ENCODE assay signal across 7 mouse cellular contexts in genomic region chr9:78109656-78110055, GRCm38 (mm10). TPM values are rescaled to one million over a fixed set of nuclear protein-coding genes. Genes with fewer than 3 reads are reported as not detected.
A peak's percentile ranks its signal among the peaks of the same experiment; 100 is the strongest.
DNase-seq lines count a peak whose midpoint lies in the region; ATAC-seq lines count a peak whose summit lies in the region.

No protein-coding gene starts in this region.

- H3K9me3 ChIP-seq in megakaryocyte, embryonic 14.5 days = no peaks in the 10 kb centered on the region
- H3K9me3 ChIP-seq in hindbrain, embryonic 15.5 days = no peaks in the 10 kb centered on the region
- no peaks in the 10 kb centered on the region for H3K9me3 ChIP-seq in midbrain, embryonic 16.5 days (replicated peaks; ENCODE audit: control insufficient read depth, low read length, poor library complexity, severe bottlenecking)

- H3K4me2 ChIP-seq in hindbrain, embryonic 15.5 days = peak overlapping the region; percentile 90
- H3K4me2 ChIP-seq in midbrain, embryonic 16.5 days (ENCODE audit: low read length) = peak overlapping the region; percentile 91

- H3K27ac ChIP-seq in hindbrain, embryonic 15.5 days (replicated peaks) = no peak overlapping the region
- no peak overlapping the region for H3K27ac ChIP-seq in midbrain, embryonic 16.5 days (ENCODE audit: low read length)

- peak; percentile 58 for DNase-seq in cerebellum, adult 9-11 months
- DNase-seq in ovary, postnatal 36 days (ENCODE audit: low spot score) = no peak

- ATAC-seq in megakaryocyte, adult 5-6 weeks (ENCODE audit: poor library complexity, severe bottlenecking) = no peak
- no peak for ATAC-seq in hindbrain, embryonic 15.5 days (ENCODE audit: low FRiP score, low read depth)
- ATAC-seq in midbrain, embryonic 16.5 days = no peak
- no peak for ATAC-seq in erythroid progenitor cell, adult 5-6 weeks (replicated peaks; ENCODE audit: low FRiP score, poor library complexity, severe bottlenecking)

- peak overlapping the region; percentile 77; the same call in 1 of the 2 replicates for H3K9ac ChIP-seq in hindbrain, embryonic 15.5 days
- H3K9ac ChIP-seq in midbrain, embryonic 16.5 days (ENCODE audit: low read depth, low read length) = no peak overlapping the region

- 50% methylated on average over 5 of the region's 5 CpGs for WGBS in hindbrain, embryonic 15.5 days
- 47% methylated on average over 5 of the region's 5 CpGs for WGBS in midbrain, embryonic 16.5 days

- peaks cover 20% of the 10 kb centered on the region for H3K36me3 ChIP-seq in megakaryocyte, embryonic 14.5 days (replicated peaks; ENCODE audit: low read length)
- H3K36me3 ChIP-seq in hindbrain, embryonic 15.5 days = no peaks in the 10 kb centered on the region
- no peaks in the 10 kb centered on the region for H3K36me3 ChIP-seq in midbrain, embryonic 16.5 days (ENCODE audit: control insufficient read depth, insufficient read depth, low read length)

- H3K27me3 ChIP-seq in megakaryocyte, embryonic 14.5 days (replicated peaks) = no peaks in the 10 kb centered on the region
- H3K27me3 ChIP-seq in hindbrain, embryonic 15.5 days = no peaks in the 10 kb centered on the region
- no peaks in the 10 kb centered on the region for H3K27me3 ChIP-seq in midbrain, embryonic 16.5 days (ENCODE audit: control insufficient read depth, insufficient read depth, low read depth, low read length)

- H3K4me1 ChIP-seq in megakaryocyte, embryonic 14.5 days = peaks cover 67% of the 10 kb centered on the region
- H3K4me1 ChIP-seq in hindbrain, embryonic 15.5 days (replicated peaks) = peaks cover 38% of the 10 kb centered on the region
- peaks cover 23% of the 10 kb centered on the region for H3K4me1 ChIP-seq in midbrain, embryonic 16.5 days (ENCODE audit: control insufficient read depth, insufficient read depth, low read length)

- H3K4me3 ChIP-seq in megakaryocyte, embryonic 14.5 days (replicated peaks) = peak overlapping the region; percentile 99
- H3K4me3 ChIP-seq in hindbrain, embryonic 15.5 days = peak overlapping the region; percentile 73
- peak overlapping the region; percentile 85 for H3K4me3 ChIP-seq in midbrain, embryonic 16.5 days (ENCODE audit: low read depth, low read length)

RNA-seq across cellular contexts. Expression of gene Ick, which starts 0.7 kb away (rescaled TPM):
- polyA plus RNA-seq in megakaryocyte, embryonic 14.5 days (2012; ENCODE audit: insufficient read depth, low replicate concordance) = 23.0 and 64.0 TPM in 2 replicates
- 3.4 and 6.2 TPM in 2 replicates for total RNA-seq in megakaryocyte, adult 5-6 weeks (2015)
- total RNA-seq in megakaryocyte, adult 5-6 weeks (2017) = 2.5 and 8.0 TPM in 2 replicates
- 36.2 and 36.9 TPM in 2 replicates for polyA plus RNA-seq in hindbrain, embryonic 15.5 days (2015; fragmentation: Nextera tagmentation; extraction: Ambion mirVana)
- 42.5 and 44.5 TPM in 2 replicates for polyA plus RNA-seq in midbrain, embryonic 16.5 days (2015; fragmentation: Nextera tagmentation; extraction: Ambion mirVana)
- total RNA-seq in erythroid progenitor cell, adult 5-6 weeks (2015; ENCODE audit: low replicate concordance) = 2.1 and 12.3 TPM in 2 replicates
- total RNA-seq in erythroid progenitor cell, adult 5-6 weeks (2017; ENCODE audit: low replicate concordance) = 0.90 and 5.2 TPM in 2 replicates

RNA-seq across cellular contexts. Expression of gene Fbxo9, which starts 0.8 kb away (rescaled TPM):
- polyA plus RNA-seq in megakaryocyte, embryonic 14.5 days (2012; ENCODE audit: insufficient read depth, low replicate concordance) = 67.6 and 168 TPM in 2 replicates
- 40.3 and 50.5 TPM in 2 replicates for total RNA-seq in megakaryocyte, adult 5-6 weeks (2015)
- total RNA-seq in megakaryocyte, adult 5-6 weeks (2017) = 43.8 and 49.2 TPM in 2 replicates
- 74.3 and 83.5 TPM in 2 replicates for polyA plus RNA-seq in hindbrain, embryonic 15.5 days (2015; fragmentation: Nextera tagmentation; extraction: Ambion mirVana)
- 74.0 and 81.0 TPM in 2 replicates for polyA plus RNA-seq in midbrain, embryonic 16.5 days (2015; fragmentation: Nextera tagmentation; extraction: Ambion mirVana)
- total RNA-seq in erythroid progenitor cell, adult 5-6 weeks (2015; ENCODE audit: low replicate concordance) = 223 and 268 TPM in 2 replicates
- total RNA-seq in erythroid progenitor cell, adult 5-6 weeks (2017; ENCODE audit: low replicate concordance) = 169 and 259 TPM in 2 replicates

RNA-seq across cellular contexts. Expression of gene Gcm1, which starts 57.9 kb away (rescaled TPM):
- polyA plus RNA-seq in megakaryocyte, embryonic 14.5 days (2012; ENCODE audit: insufficient read depth, low replicate concordance) = not detected in 2 replicates
- not detected in 2 replicates for total RNA-seq in megakaryocyte, adult 5-6 weeks (2015)
- not detected in 2 replicates for total RNA-seq in megakaryocyte, adult 5-6 weeks (2017)
- not detected in 2 replicates for polyA plus RNA-seq in hindbrain, embryonic 15.5 days (2015; fragmentation: Nextera tagmentation; extraction: Ambion mirVana)
- not detected in 2 replicates for polyA plus RNA-seq in midbrain, embryonic 16.5 days (2015; fragmentation: Nextera tagmentation; extraction: Ambion mirVana)
- not detected in 2 replicates for total RNA-seq in erythroid progenitor cell, adult 5-6 weeks (2015; ENCODE audit: low replicate concordance)
- total RNA-seq in erythroid progenitor cell, adult 5-6 weeks (2017; ENCODE audit: low replicate concordance) = not detected in 2 replicates
